Mouse (Mus musculus): ENCODE data around the gene Ppard.

The Ppard gene

DNA sequence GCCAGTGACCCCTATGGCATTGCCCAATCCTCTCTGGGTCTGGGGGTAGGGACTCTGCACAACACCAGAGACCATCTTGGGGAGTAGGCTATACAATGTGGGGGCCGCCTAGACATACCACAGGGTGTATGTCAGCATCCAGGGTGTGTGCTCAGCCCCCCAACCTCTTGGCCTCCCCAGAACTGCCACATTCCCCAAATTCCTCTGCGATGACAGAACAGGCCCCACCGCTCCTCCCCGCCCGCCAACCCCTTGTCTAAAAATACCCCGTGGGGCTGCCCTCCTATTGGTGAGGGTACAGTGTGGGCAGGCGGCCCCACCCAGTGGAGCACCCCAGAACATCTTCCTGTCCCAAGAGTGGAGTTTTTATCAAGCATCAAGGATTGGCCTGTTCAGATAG lies 108.1 kb downstream of the Ppard start:
- no peak for DNase-seq (ENCODE audit: low spot score)

DNA sequence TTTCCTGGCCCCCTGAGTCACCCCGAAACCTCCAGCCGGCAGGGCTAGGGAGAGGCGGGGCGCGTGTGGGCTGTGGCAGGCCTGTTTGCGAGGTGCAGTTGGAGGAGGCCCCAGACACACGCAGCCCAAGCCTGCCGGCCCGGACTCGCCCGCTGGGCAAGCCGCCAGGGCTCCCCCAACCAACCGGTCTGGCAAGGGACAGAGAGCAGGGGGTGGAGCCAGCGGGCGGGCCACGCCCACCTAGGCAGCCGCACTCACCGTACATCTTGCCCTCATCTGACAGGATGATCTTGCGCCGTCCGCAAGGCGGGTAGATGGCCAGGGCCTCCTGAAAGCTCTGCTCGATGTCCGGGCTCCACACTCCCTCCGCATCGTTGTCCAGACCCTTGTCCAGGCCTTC lies 108.6 kb downstream of the Ppard start:
- DNase-seq (ENCODE audit: low spot score), result no peak

DNA sequence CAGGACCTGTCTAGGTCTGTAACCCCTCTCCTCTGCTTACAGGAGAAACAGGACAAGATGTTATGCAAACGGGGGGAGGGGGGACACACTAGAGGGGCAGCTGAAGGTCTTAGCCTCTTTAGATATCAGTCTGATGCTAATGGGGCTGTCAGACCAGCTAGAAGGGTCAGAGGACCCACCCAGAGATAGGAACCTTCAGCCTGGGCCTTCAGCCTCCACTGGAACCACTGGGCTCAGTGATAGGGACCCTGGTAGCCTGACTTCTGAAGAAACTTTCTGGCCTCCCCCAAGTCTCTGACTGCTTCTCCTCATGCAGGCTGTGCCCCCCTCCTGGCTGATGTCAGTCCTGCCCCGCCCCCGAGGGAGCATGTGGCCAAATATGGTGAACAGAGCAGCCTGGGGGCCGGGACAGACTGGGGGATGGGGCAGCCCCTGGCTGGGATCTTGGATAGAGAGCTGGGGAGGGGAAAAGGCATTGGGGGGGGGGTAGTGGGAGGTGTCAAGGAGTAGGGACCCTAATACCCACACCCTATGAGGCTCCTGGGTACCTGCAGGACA lies 111.6 kb downstream of the Ppard start:
- no peak for DNase-seq (ENCODE audit: low spot score)

DNA sequence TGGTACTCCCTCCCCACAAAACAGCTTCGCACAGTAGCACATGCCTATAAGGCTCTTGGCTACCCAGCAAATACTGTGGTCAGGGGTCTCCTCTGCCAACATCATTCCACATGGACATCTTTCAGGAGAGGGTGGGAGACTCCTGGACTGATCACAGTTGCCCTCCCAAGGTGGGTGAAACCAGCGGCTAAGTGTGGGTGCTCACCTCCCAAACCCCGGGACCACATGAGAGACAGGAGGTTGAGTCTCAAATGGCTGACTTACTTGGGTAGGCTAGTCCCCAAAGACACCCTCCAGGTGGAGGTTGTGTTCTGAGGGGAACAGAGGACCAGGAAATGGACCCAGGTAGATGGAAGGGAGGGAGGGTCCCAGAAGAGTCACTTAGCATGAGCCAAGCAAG lies 112.2 kb downstream of the Ppard start:
- no peak for DNase-seq (ENCODE audit: low spot score)

DNA sequence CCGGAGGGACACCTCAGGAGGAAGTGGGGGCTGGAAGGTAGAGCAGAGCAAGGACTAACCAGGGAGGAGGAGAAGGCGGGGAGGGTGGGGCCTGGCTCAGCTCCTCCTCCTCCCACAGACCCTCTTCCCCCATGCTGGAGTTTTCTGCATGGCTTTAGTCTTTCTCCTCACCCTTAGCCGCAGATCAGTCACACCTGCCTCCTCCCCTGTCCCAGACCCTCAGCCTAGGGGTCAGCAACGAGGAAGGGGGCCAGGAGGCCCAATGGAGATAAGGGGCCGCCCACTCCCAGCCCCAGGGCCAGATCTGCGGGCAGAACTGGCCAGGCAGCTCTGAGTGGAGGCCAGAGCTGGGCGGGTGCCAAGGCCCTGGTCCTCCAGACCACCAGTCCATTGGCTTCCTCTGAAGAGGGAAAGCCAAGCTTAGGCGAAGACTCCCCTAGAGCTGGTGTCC lies 112.8 kb downstream of the Ppard start:
- no peak for DNase-seq (ENCODE audit: low spot score)

DNA sequence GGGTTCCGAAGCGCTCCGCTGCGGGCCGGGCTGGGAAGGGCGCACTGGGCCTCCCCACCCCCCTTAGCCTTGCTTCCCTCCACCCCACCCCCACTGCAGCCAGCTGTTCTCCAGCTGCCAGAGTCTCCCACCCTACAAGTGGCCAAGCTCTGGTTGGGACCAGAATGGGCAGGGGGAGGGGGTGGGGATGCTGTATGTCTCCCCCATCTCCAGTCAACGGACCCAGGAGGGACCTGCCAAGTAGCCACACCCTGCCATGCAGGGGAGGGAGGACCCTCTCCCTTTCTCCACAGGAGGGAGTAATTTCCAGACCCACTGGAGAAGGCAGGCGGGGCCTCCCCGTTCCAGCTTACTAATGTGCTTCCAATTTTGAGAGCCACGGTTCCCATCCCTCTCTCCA lies 113.4 kb downstream of the Ppard start:
- DNase-seq (ENCODE audit: low spot score), result no peak

DNA sequence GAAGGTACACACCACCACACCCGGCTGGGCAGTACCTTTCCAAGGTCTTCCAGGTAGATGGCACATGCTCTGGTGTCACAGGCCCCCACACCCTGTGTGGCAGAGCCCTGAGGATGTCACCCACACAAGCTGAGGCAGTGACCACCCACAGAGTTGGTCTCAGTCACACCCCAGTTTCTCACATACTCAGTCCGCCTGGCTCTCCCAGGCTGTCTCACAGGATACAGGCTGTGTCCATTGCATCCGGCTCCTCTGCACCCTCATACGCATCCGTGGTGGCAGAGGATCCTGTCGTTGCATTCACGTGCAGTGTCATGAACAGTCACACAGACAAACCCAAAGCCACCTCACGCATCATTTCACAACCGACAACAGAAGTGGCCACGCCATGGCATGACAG lies 114.8 kb downstream of the Ppard start:
- DNase-seq (ENCODE audit: low spot score), result no peak

DNA sequence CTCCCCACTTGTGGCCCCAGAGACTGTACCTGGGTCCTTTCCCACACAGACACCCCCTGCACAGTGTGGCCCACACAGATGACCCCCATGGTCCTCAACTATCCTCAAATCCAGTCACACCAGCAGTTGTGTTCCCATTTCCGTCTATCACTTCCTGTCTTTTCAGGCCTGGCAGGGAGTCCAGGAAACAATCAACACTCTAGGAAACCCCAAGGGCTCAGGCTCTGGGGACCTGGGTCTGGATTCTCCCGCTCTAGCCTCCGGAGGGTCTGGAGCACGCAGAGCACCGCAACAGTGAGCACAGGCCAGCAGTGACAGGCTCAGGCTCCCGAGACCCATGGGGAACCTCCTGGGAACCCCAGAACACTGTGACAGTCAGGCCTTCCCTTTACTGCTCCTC lies 115.7 kb downstream of the Ppard start:
- DNase-seq (ENCODE audit: low spot score), result no peak

DNA sequence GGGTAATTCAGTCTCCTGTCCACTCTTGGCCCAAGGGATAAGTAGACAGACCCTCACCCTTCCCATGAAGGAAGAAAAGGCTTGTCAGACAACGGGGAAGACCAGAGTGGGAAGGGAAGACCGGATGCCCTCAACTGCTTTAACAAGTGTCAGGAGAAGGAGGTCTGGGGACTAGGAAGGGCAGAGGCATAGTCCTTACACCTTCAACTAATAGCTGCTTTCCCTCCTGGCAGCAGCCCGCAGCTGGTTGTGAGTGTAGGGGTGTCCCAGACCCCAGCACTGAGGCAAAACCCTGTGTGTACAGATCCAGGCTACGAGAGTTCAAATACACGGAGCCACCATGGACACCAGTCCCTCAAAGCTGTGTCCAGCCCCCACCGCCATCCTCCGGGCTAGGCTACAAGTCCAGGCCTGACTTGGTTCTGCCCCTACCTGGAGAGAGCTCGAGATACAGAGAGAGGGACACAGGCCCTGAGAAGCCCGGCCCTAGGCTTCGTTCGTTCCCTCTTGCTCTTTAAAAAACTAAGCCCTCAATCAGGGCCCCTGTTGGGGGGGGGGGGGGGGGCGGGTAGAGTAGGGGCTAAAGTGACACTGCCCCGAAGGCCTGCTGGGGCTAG lies 116.9 kb downstream of the Ppard start:
- no peak for DNase-seq (ENCODE audit: low spot score)

DNA sequence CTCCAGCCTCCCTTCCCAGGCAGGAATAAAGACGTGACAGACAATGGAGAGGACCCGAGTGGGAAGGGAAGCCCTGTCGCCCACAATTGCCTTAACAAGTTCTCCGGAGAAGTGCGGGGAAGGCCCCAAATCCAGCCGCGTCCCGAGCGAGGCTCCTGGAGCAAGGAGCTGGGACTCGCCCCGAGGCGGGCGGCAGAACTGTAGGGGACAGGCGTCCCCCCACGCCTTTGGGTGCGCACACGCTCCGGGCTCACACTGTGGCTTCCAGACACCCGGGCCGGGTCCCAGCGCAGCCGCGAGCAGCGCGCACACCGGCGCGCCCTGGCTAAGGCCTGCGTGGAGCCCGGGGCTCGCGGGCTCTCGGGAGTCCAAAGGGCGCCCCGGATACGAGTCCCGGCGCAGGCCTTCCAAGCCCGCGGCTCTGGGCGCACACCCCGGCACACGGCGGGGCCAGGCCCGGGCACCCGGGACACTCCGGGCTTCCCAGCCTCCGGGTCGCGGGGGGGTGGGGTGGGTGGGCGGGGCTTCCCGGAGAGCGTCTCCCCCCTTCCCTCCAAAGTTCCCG lies 117.5 kb downstream of the Ppard start:
- DNase-seq (ENCODE audit: low spot score), result no peak

DNA sequence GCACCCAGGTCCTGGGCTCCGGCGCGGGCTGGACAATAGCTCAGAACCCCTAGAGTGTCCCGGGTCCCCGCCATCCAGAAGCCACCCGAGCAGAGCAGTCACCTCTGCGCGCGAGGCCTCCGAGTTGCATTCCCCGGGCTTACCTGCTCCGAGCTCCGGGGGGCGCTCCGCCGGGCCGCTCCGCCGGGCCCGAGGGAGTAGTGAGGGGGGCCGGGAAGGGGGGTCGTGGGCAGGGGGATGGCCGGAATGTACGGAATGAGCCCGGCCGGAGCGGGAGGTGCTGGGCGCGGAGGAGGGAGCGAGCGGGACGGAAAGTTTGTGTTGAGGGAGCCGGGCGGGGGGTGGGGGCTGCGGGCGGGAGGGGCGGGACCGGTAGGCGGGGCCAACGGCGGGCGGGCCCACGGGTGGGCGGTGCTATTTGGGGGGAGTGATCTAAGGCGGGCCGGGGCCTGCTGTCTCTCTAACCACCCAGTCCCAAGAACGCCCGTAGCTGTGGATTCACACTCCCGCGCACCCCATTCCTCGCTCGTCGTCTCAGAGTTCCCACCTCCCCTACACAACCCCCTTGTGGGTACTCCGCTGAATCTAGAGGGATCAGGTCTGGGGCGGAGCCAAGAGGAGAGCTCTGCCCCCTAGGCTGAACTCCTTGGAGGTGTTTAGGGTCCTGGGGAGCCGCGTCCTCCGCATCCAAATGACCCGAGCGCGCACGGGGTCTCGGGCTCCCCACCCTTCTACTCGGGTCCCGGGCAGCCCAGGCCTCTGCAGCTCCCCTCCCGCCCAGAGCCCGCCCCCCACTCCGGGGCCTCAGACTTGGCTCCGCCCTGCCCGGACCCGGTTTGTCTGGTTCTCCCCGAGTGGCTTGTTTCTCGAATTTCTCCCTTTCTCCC lies 118.2 kb downstream of the Ppard start, which contains the start of gene Tead3:
TSS of gene Tead3 (minus strand) at position 352 of the 887 bp plus-strand sequence.
- DNase-seq (ENCODE audit: low spot score), result no peak
